Mouse (Mus musculus): ENCODE measurements around the gene Dlgap1. TPM values are rescaled to one million over a fixed set of nuclear protein-coding genes. Genes with fewer than 3 reads are reported as not detected.

Dlgap1 gene
- total RNA-seq, 4 experiments from 2014 or later: 39.0 to 64.4 (median 46.2) TPM

DNA sequence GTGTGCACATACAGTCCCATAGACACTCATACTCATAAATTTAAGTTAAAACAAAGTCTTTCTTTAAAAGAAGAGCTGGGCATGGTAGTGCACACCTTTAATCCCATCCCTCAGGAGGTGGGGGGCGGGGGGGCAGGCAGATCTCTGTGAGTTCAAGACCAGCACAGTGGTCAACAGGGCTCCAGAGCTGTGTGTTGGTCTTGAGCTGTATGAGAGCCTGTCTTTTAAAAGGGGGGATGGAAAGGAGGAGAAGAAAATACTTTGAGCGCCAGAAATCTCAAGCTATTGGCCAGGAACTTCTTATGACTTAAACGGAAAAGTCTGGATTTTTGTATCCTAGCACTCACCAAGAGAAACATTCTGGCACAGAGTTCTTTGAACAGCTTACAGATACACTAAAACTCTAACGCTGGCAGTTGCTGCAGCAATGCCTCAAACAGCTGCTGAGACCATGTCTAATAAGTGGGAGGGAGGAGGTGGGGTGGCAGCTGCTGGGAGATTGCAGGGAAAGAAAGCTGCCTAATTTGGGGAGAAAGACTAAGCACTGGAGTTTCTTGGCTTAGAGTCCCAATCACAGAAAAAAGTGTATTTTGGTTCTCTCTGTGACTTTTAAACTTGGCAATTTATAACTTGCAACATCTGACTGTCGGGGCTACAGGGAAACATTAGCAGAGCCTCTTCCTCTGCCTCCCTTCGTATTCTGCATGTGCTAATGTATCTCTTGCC lies 660.9 kb downstream of the Dlgap1 start:
- no peak for DNase-seq

DNA sequence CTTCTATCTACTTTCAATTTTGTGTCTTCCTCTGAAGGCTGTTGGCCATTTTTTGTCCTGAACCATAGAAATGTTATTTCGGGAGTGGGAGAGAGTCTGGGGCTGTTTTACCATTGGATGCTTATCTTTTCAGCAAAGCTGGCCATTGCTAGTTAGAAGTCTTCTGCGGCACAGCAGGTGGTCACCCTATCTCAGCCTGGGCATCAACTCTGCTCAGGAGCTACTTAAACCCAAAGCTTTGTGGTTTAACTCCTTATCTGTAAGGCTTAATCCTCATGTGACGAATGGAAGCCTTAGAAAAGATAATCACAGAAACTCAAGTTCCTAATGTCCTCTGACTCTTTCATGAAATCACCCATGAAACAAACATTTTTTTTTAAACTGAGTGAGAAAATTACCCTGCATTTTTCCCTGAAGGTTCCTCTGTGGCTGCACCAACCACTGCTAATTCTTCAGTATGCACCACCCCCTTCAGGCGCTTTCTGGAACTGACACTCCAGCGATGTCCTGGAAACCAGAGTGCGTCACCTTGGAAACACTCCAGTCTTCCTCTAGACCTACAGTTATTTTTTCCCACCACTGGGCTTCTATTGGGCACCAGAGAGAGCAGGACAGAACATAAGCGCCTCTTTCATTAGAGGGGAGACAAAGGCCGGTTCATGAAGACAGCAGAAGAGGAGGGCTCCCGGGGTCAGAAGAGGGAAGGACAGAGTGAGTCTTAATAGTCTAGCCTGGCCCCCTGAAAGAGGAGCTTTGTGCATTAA lies 664.5 kb downstream of the Dlgap1 start:
- peak; percentile 51 for DNase-seq

DNA sequence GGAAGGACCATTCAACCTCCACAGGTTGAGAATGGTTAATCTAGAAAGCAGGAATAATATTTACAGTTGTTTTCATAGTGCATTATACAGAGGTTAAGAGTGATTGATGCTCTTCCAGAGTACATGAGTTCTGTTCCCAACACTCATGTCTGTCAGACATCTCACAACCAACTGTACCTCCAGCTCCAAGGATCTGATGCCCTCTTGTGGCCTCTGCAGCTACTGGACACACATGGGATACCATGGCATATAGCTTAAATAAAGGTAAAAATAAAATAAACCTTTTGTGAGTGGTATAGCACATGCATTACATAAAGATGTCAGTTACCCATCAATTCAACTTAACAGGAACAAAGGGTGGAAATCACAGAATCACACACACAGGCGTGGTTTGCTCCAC lies 674.3 kb downstream of the Dlgap1 start:
- no peak for DNase-seq

GRCm38 (mm10) chr17:70646641-70647040 lies 677.8 kb downstream of the Dlgap1 start:
- no peak for DNase-seq

GRCm38 (mm10) chr17:70661382-70661781 lies 692.5 kb downstream of the Dlgap1 start:
- DNase-seq: no peak

GRCm38 (mm10) chr17:70663992-70664391 lies 695.1 kb downstream of the Dlgap1 start:
- DNase-seq: no peak

DNA sequence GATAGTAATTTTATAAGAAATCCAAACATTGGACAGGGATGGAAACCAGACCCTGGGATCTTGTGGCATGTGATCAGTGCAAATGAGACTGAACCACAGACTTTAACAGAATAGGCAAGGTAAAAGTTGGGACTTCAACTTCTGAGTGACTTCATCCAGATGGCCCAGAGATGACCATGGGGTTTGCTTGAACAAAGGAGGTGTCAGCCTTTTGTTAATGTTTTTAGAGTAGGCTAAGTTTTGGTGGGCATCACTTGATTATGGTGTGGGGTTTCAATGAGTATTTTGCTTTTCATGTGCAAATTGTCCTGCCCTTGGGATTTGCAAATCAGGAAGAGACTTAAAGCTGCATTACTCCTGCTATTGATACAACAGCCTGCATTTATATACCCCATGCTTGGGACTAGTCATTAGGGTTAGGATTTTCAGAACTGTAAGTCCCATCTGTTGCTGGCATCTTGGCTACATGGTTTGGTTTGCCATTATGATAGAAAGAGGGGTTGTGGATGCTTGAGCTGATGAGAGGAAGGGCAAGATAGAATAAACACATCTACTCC lies 695.7 kb downstream of the Dlgap1 start:
- DNase-seq: no peak

DNA sequence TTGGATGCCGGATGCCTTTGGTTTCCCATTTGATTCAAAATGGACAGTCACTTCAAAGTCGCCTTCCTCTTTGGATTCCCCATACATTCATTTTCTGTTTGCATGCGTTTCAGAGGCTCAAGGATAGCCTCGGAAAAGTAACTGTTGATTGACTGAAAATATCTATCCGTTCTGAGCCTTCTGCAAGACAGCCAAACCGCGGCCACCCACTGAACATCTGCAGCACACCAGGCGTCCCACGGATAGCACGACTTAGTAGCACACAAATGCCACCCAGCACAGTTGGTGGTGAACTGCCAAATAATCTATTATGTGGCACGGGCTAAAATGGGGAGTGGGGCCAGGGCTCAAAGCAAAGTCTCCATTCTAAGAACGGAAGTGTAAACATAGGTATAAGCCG lies 705.1 kb downstream of the Dlgap1 start:
- DNase-seq: no peak

DNA sequence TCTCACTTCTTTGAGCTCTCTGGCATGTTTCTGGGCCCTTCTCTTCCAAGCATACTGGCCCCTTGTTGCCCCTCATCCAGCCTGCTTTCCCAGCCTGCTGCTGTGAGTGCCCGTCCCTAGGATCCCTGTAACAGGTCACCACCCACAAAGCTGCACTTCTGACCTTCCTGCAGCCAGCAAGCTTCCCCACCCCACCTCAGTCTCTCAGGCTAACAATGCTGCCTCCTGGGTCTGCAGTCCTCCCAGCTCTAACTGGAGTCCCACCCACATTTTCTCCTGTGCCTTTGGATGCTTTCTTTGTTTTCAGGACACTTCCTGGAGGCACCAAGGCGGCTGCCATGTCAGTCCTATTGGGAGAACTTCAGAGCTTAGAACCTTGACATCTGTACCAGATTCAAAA lies 707.6 kb downstream of the Dlgap1 start:
- DNase-seq: no peak

GRCm38 (mm10) chr17:70683561-70684167 lies 714.8 kb downstream of the Dlgap1 start:
- peak; percentile 45 for DNase-seq

DNA sequence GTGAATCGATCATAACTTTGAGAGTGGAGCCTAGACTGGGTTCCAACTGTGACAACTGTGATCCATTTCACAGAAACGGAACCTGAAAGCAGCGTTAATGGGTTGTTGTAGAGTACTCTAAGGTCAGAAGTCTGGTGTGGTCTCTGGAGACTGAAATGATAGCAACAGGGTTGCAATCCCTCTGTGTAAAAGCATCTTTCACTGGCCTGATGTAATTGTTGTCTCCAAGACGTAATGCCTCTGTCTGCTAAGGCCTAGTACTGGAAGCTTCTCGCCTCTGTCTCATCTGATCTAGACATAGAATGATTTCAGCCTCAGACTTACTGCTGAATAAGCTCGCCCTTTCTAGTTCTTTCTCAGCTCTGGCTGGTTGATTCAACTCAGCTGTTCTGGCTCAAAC lies 721.3 kb downstream of the Dlgap1 start:
- no peak for DNase-seq

GRCm38 (mm10) chr17:70690598-70690997 lies 721.7 kb downstream of the Dlgap1 start:
- no peak for DNase-seq

GRCm38 (mm10) chr17:70706976-70707818 lies 738.3 kb downstream of the Dlgap1 start:
- peak; percentile 75 for DNase-seq

GRCm38 (mm10) chr17:70707819-70708140 lies 738.9 kb downstream of the Dlgap1 start:
- no peak for DNase-seq

DNA sequence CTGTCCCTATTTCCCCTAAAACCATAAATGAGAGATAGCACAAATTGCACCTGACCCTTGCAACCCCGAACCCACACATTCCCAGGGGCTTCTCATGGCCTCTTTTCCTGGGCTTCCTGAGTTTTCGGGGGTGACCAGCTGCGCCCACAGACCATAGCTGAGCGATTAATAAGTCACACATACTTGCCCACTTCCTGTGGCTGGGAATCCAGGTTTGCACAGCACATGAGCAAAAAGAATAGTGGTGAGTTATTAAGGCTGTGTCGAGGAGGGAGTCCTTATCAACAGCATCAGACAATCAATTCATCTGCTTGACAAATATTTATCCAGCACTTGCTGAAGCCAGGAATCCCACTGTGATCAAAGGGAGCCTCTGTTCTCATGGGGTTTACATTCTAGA lies 740.7 kb downstream of the Dlgap1 start:
- no peak for DNase-seq

DNA sequence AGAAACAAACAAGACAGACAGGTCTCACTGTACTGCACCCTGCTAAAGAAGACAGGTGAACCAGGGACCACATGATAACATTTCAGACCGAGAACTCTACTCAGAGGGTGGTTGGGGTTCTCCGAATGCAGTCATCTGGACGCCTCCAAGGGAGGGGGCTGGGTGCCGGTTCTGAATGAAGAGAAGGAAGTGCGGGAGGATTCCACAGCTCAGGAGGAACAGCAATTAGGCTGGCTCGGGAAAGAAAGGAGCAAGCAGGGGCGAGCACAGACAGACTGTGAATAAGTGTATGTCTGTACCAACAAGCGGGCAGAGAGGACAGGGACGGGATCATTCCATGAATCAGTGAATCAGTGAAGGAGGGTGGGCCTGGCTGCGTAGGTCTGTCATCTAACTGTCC lies 744.6 kb downstream of the Dlgap1 start:
- DNase-seq: no peak

DNA sequence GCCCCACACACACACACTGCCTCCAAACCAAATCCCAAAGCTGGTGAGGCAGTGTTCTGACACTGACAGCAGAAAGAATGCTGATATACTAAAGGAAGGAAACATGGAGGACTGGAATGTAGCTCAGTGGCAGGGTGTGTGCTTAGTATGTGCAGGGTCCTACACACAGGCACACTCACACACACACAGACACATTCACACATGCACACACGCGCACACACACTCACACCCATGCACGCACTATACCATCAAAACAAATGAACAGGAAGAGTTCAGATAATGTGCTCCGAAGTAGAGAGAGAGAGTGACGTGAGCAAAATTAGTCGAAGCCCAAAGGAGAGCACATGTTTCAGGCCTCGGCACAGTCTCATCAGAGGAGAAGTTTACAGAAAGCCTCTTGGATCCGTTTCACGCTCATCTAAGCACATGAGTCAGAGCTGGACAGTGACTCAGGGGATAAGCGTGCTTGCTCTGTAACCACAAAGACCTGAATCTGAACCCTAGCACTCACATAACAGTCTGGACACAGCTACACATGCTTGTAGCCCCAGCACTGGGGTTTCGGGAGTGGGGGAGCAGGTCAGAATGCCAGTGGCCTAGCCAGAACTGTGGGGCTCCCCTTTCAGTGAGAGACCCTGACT lies 750.9 kb downstream of the Dlgap1 start:
- peak; percentile 72 for DNase-seq

DNA sequence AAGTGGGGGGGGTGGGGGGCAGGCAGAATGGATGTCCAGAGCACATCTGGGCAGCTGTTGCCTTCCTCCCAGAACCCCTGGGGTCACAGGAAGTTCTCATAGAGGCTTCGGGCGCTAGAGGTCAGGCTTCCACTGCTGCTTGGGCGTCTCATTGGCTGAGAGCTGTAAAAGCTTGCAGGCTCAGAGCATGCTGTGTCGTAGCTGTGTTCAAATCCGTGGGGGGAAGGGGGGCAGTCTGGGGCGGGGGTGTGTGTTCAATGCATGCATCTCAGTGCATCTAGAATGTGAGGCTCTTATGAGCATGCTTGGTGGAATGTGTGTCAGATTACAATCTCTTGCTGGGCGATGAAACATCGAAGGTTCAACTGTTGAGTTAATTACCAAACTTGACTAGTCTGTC lies 751.9 kb downstream of the Dlgap1 start:
- no peak for DNase-seq

GRCm38 (mm10) chr17:70722146-70722545 lies 753.3 kb downstream of the Dlgap1 start:
- no peak for DNase-seq

- peak; percentile 90 for DNase-seq
Measured at GRCm38 (mm10) chr17:70728719-70729281, 759.9 kb downstream of the Dlgap1 start.

- DNase-seq: no peak
Measured at GRCm38 (mm10) chr17:70734728-70735127, 765.9 kb downstream of the Dlgap1 start.

DNA sequence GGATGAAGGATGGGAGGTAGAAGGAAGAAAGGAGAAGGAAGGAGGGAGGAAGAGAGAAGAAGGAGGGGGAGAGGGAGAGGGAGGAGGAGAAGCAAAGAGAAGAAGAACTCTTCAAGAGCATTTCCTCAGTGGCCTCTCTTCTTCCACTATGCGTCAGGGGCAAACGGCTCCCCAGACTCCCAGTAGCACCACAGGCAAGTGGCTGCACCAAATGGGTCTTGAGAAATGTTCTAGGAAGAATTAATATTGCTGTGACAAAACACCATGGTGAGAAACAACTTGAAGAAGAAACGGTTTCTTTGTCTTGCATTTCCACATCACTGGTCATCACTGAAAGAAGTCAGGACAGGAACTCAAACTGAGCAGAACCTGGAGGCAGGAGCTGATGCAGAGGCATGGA lies 766.5 kb downstream of the Dlgap1 start:
- no peak for DNase-seq
